Mouse (Mus musculus) adrenal gland, adult 2 months (tissue): Measurements from ENCODE around the gene Emg1. TPM values are rescaled to one million over a fixed set of nuclear protein-coding genes. Genes with fewer than 3 reads are reported as not detected.
"Not testable (repeated sequence)": the region's sequence is repeated elsewhere in the genome, so short reads cannot be mapped to it uniquely, and the experiment has no call there.

ENCODE experiments used
- DNase-seq: peaks from one replicate; pipeline ENCODE4 v3.0.0; 2021
- polyA plus RNA-seq: library from polyadenylated mRNA; depleted of rRNA; stranded (reverse); fragments of >200 nt; gene quantifications from 2 replicates; pipeline ENCODE4 v1.2.3, GENCODE M21; 2012
- total RNA-seq, 2 experiments: library from RNA; stranded (reverse); gene quantifications; 2 replicates each; pipeline ENCODE4 v1.2.3; 2021

The Emg1 gene
- total and polyA plus RNA-seq, 3 experiments: 17.0 to 82.6 (median 80.6) TPM

GRCm38 (mm10) chr6:124708289-124708889 lies 3.6 kb downstream of the Emg1 start:
- no peak for DNase-seq

- DNase-seq: no peak
These were observed 5.8 kb downstream of the Emg1 start for GRCm38 (mm10) chr6:124706061-124706627.

GRCm38 (mm10) chr6:124704417-124704816 lies 7.6 kb downstream of the Emg1 start:
- no peak for DNase-seq

GRCm38 (mm10) chr6:124703789-124704188 lies 8.2 kb downstream of the Emg1 start:
- no peak for DNase-seq

GRCm38 (mm10) chr6:124702784-124703103 lies 9.2 kb downstream of the Emg1 start:
- DNase-seq: peak; percentile 69

GRCm38 (mm10) chr6:124702102-124702783 lies 9.7 kb downstream of the Emg1 start:
- no peak for DNase-seq

GRCm38 (mm10) chr6:124701338-124701737 lies 10.6 kb downstream of the Emg1 start:
- peak; percentile 53 for DNase-seq

- peak; percentile 92 for DNase-seq
These were observed 11.9 kb downstream of the Emg1 start for GRCm38 (mm10) chr6:124699962-124700610.

- DNase-seq: no peak
These were observed 12.6 kb downstream of the Emg1 start for GRCm38 (mm10) chr6:124699366-124699765.

GRCm38 (mm10) chr6:124698751-124699150 lies 13.2 kb downstream of the Emg1 start:
- DNase-seq: no peak

- DNase-seq: no peak
These were observed 15.4 kb downstream of the Emg1 start for GRCm38 (mm10) chr6:124696441-124697150.

GRCm38 (mm10) chr6:124694166-124694955 lies 17.6 kb downstream of the Emg1 start:
- DNase-seq: peak; percentile 76

- no peak for DNase-seq
These were observed 18.6 kb downstream of the Emg1 start for GRCm38 (mm10) chr6:124693243-124693981.

- DNase-seq: no peak
These were observed 21.5 kb downstream of the Emg1 start for GRCm38 (mm10) chr6:124690517-124690916.

- DNase-seq: peak; percentile 61
These were observed 23.0 kb downstream of the Emg1 start for GRCm38 (mm10) chr6:124689011-124689410.

- DNase-seq: no peak
These were observed 23.7 kb downstream of the Emg1 start for GRCm38 (mm10) chr6:124688151-124688758.

GRCm38 (mm10) chr6:124686644-124687043 lies 25.3 kb downstream of the Emg1 start:
- not testable (repeated sequence) for DNase-seq

GRCm38 (mm10) chr6:124685606-124686386 lies 26.2 kb downstream of the Emg1 start:
- DNase-seq: no peak

- DNase-seq: peak; percentile 90
These were observed 28.2 kb downstream of the Emg1 start for GRCm38 (mm10) chr6:124683591-124684417.
